Mouse (Mus musculus) forebrain, embryonic 15.5 days (tissue): ENCODE results near the gene Trim44. TPM values are rescaled to one million over a fixed set of nuclear protein-coding genes. Genes with fewer than 3 reads are reported as not detected.

Experiments used
- ATAC-seq: fragments of 200-750 bp; cut with Nextera tagmentation; replicated peaks from 2 replicates; pipeline ENCODE4 v1.8.0; 2017; ENCODE audit warnings: mild to moderate bottlenecking, moderate TSS enrichment, moderate library complexity
- H3K27ac ChIP-seq: fragments of 300-500 bp; sonication (generic); replicated peaks from 2 replicates; pipeline ENCODE4 v1.5.1; 2015; ENCODE audit warnings: mild to moderate bottlenecking, inconsistent platforms
- H3K27me3 ChIP-seq: fragments of 300-500 bp; sonication (generic); 2 replicates; pipeline ENCODE4 v1.6.1; 2015; ENCODE audit warnings: inconsistent platforms
- H3K36me3 ChIP-seq: fragments of 300-500 bp; sonication (generic); 2 replicates; pipeline ENCODE4 v1.6.1; 2015; ENCODE audit warnings: mild to moderate bottlenecking, inconsistent platforms
- H3K4me1 ChIP-seq: fragments of 300-500 bp; sonication (generic); 2 replicates; pipeline ENCODE4 v1.6.1; 2015; ENCODE audit warnings: inconsistent platforms
- H3K4me2 ChIP-seq: fragments of 300-500 bp; sonication (generic); replicated peaks from 2 replicates; pipeline ENCODE4 v1.6.1; 2015; ENCODE audit warnings: mild to moderate bottlenecking, inconsistent platforms
- H3K4me3 ChIP-seq: fragments of 300-500 bp; sonication (generic); 2 replicates; pipeline ENCODE4 v1.5.1; 2015; ENCODE audit warnings: mild to moderate bottlenecking, inconsistent platforms
- H3K9ac ChIP-seq: fragments of 300-500 bp; sonication (generic); replicated peaks from 2 replicates; pipeline ENCODE4 v1.6.1; 2015; ENCODE audit warnings: mild to moderate bottlenecking, inconsistent platforms
- H3K9me3 ChIP-seq: fragments of 300-500 bp; sonication (generic); 2 replicates; pipeline ENCODE4 v1.6.1; 2016; ENCODE audit warnings: inconsistent platforms
- WGBS: fragments of 180-500 bp; shearing (Covaris S2); methylation state at CpG from one replicate; pipeline ENCODE4 v1.1.7; 2015; ENCODE audit warnings: mixed read lengths; 5-methylcytosine and 5-hydroxymethylcytosine counted together
- polyA plus RNA-seq: library from polyadenylated mRNA; unstranded; fragments of >200 nt; fragmentation: Nextera tagmentation; extraction: Ambion mirVana; gene quantifications from 2 replicates; pipeline ENCODE4 v1.2.1, GENCODE M21; 2015

The Trim44 gene
- polyA plus RNA-seq, 1 experiment from 2014 or later: 57.1 TPM

DNA sequence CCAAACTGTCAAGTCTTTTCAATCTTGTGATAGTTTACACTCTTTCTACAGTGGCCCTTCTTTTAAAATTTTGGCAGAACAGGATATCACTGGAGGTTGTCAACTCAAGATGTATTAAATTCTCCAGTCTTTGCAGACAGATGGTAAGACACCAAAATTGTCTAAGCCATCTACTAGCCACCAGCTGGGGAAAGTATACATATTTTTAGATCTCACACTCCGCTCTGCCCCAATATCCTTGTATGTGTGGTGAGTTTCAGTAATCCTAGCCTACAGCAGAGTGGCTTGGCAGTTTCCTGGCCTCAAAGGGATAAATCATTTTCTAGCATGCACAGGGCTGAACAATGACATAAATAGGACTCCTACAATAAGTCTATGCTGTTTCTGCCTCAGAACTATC, 105.1 kb downstream of the Trim44 start:
- WGBS: 86% methylated on average over 1 of the region's 1 CpGs
- H3K27me3 ChIP-seq: no peaks in the 10 kb centered on the region
- 0 out of 2 replicates have a peak, but pooled peaks cover 3% of the 10 kb centered on the region for H3K4me1 ChIP-seq
- no peak overlapping the region for H3K4me2 ChIP-seq
- ATAC-seq: no peak
- no peaks in the 10 kb centered on the region for H3K36me3 ChIP-seq
- H3K27ac ChIP-seq: no peak overlapping the region
- H3K4me3 ChIP-seq: no peak overlapping the region
- H3K9me3 ChIP-seq: no peaks in the 10 kb centered on the region
- H3K9ac ChIP-seq: no peak overlapping the region

DNA sequence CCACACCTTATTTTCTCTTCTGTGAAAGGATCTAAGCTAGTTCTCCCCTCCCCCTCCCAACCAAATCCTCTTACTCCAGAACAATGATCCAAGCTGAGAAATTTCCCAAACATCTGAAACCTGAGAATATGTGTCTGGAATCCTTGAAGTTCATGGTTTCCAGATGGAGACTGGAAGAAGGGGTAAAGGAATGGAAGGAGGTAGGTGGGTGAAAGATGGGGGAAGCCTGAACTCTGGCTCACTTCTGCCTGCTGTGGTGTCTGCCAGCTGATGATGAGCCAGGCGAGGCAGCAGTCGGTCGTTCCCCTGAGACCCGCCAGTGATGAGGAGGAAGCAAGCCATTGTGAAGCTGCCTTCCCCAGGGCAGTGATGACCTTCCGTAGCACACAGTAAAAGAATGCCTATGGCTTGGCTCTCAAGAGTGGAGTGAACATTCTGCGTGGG, 112.8 kb downstream of the Trim44 start:
- Histone ChIP-seq H3K27ac (no peak overlapping the region), H3K4me1 (no peaks in the 10 kb centered on the region), H3K9ac (no peak overlapping the region), H3K4me2 (no peak overlapping the region), H3K27me3 (no peaks in the 10 kb centered on the region), H3K36me3 (no peaks in the 10 kb centered on the region), H3K9me3 (no peaks in the 10 kb centered on the region), H3K4me3 (no peak overlapping the region)
- ATAC-seq: no peak
- WGBS: 47% methylated on average over 6 of the region's 6 CpGs

DNA sequence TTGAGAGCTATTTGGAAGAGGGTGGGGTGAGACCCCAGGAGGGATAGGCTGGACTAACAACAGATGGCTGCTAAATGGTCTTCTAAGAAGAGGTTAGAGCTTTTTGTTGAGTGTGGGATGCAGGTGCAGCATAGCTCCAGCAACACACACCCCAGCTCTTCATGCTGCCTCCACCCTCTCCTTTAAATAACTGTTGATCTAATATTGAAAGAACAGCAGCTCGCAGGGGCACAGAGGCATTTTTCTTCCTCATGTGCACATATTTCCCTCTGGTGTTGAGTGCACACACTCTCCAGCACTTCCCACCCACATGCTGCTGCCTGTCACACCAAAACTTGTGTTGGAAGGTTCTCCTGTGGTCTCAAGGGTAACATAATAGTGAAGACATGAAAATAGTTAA, 114.4 kb downstream of the Trim44 start:
- no peak overlapping the region for H3K4me3 ChIP-seq
- no peak overlapping the region for H3K27ac ChIP-seq
- H3K4me1 ChIP-seq: no peaks in the 10 kb centered on the region; the same call in 1 of the 2 replicates
- H3K27me3 ChIP-seq: no peaks in the 10 kb centered on the region
- no peaks in the 10 kb centered on the region for H3K9me3 ChIP-seq
- no peak overlapping the region for H3K9ac ChIP-seq
- WGBS: 77% methylated on average over 1 of the region's 1 CpGs
- H3K36me3 ChIP-seq: no peaks in the 10 kb centered on the region
- no peak overlapping the region for H3K4me2 ChIP-seq
- ATAC-seq: no peak

DNA sequence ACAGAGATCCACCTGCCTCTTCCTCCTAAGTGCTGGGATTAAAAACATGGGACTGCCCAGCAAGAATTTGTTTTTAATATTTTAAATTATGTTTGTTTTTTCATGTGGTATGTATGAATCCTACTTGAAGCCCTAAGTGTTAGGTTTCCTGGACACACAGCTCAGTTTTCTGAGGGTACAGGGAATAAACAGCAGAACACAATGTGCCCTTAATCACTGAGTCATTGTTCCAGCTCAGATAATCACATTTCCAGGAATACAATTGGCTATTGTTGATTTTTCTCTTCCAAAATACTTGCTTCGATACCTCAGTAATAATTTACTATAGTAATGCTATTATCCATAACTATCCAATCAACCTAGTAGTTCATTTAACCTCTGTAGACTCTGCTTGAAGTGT, 115.6 kb downstream of the Trim44 start:
- Histone ChIP-seq H3K9ac (no peak overlapping the region), H3K4me3 (no peak overlapping the region), H3K4me2 (no peak overlapping the region), H3K27ac (no peak overlapping the region), H3K9me3 (no peaks in the 10 kb centered on the region), H3K27me3 (no peaks in the 10 kb centered on the region), H3K4me1 (no peaks in the 10 kb centered on the region; the same call in 1 of the 2 replicates), H3K36me3 (no peaks in the 10 kb centered on the region)
- no peak for ATAC-seq
- WGBS: 62% methylated on average over 1 of the region's 1 CpGs

DNA sequence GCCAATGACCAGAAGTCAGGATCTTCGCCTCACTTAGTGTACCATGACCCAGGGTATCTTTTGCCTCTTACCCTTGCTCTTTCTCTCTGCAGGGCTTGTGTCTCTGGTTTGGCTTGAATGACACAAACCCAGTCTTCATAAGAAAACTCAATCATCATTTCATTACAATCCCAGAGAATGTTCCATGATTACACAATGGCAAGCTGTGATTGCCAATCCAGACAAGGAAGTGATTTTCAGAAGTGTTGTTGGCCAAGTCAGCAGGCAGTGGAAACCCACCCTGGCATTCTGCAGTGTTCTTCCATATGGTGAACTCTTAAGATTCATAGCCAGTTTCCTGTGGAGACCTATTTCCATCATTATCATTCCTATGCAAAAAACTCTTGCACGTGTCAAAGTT, 116.1 kb downstream of the Trim44 start:
- H3K9ac ChIP-seq: no peak overlapping the region
- H3K36me3 ChIP-seq: no peaks in the 10 kb centered on the region
- ATAC-seq: no peak
- no peaks in the 10 kb centered on the region for H3K27me3 ChIP-seq
- H3K4me2 ChIP-seq: no peak overlapping the region
- H3K4me1 ChIP-seq: no peaks in the 10 kb centered on the region; the same call in 1 of the 2 replicates
- no peak overlapping the region for H3K4me3 ChIP-seq
- no peaks in the 10 kb centered on the region for H3K9me3 ChIP-seq
- 89% methylated on average over 2 of the region's 2 CpGs for WGBS
- H3K27ac ChIP-seq: no peak overlapping the region

DNA sequence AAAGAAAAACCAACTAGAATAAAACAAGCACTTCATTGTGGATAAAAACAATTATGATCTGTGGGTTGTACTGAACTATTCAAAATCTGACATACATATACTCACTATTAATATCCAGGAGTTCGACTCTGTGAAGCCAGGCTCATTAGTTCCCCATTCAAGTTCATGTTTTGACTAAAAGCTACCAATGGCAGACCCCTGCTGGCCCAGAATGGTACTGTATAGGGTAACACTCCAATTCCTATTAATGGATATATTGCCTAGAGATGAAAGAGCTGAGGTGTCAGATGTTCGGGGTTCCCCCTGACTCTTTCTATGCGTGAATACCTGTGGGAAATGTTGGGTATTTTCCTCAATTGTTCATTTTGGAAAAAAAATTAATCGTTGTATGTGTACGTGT, 117.6 kb downstream of the Trim44 start:
- ATAC-seq: peak; percentile 65
- Histone ChIP-seq H3K36me3 (no peaks in the 10 kb centered on the region), H3K9ac (no peak overlapping the region), H3K27me3 (no peaks in the 10 kb centered on the region), H3K4me3 (no peak overlapping the region), H3K4me2 (no peak overlapping the region), H3K4me1 (no peaks in the 10 kb centered on the region; the same call in 1 of the 2 replicates), H3K9me3 (no peaks in the 10 kb centered on the region), H3K27ac (no peak overlapping the region)
- WGBS: 52% methylated on average over 5 of the region's 5 CpGs

DNA sequence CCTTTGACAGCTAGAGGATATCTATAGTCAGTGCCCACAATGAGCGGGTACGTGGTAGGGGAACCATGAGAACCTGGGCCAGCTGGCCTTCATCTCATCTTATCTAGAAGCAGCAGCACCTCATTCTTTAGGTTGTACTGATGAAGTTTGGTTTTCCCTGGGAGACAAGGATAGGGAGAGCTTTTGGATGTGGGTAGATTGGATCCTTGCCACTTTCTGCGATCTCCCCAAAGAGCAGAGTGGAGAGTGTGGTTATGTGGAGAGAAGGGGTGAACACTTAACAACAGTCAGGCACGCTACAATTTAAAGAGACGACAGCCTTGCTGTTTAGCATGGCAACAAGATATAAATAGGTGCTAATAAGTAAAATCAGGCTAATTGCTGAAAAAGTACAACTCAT, 119.0 kb downstream of the Trim44 start:
- H3K4me2 ChIP-seq: no peak overlapping the region
- no peaks in the 10 kb centered on the region for H3K9me3 ChIP-seq
- H3K4me1 ChIP-seq: no peaks in the 10 kb centered on the region; the same call in 1 of the 2 replicates
- ATAC-seq: no peak
- no peaks in the 10 kb centered on the region for H3K36me3 ChIP-seq
- 81% methylated on average over 5 of the region's 5 CpGs for WGBS
- H3K27ac ChIP-seq: no peak overlapping the region
- no peak overlapping the region for H3K4me3 ChIP-seq
- no peaks in the 10 kb centered on the region for H3K27me3 ChIP-seq
- no peak overlapping the region for H3K9ac ChIP-seq

DNA sequence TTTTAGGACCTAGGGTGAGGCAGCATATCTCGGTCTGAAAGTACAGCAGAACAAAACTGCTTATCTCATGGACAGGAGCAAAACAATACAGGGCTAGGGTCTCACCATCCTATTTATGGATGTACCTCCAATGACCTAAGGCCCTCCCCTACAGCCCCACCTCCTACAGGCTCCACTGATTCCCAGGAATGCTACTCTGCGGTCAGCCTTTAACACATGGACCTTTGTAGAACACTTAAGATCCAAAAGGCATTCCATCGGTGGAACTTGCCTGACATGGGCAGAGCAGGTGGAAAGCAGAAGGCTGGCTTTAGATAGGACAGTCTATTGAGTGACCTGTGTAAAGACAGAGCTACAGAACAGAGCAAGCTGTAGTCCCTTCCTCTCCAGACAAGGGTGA, 120.3 kb downstream of the Trim44 start:
- Histone ChIP-seq H3K27ac (no peak overlapping the region), H3K27me3 (no peaks in the 10 kb centered on the region), H3K4me3 (no peak overlapping the region), H3K4me1 (no peaks in the 10 kb centered on the region; the same call in 1 of the 2 replicates), H3K9ac (no peak overlapping the region), H3K36me3 (no peaks in the 10 kb centered on the region), H3K4me2 (no peak overlapping the region), H3K9me3 (no peaks in the 10 kb centered on the region)
- WGBS: 75% methylated on average over 3 of the region's 3 CpGs
- no peak for ATAC-seq

DNA sequence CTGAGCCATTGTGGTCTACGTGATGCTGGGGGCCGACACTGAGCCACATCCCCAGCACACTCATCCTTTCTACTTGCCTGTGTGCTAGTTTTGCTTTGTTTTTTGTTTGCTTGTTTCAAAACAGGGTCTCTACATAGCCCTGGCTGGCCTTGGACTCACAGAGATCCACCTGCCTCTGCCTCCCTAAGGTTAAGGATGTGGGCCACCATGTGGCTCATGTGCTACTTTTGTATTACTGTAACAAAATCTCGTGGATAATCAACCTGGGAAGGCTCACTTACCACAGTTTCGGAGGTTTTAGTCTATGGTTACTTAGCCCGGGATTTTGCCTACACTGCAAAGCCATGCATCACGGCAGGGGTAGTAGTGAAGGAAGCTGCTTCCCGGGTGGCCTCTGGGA, 125.5 kb downstream of the Trim44 start:
- H3K4me2 ChIP-seq: no peak overlapping the region
- peaks cover 3% of the 10 kb centered on the region; the same call in 1 of the 2 replicates for H3K4me1 ChIP-seq
- no peak for ATAC-seq
- H3K4me3 ChIP-seq: no peak overlapping the region
- H3K9ac ChIP-seq: no peak overlapping the region
- 86% methylated on average over 7 of the region's 7 CpGs for WGBS
- H3K27ac ChIP-seq: no peak overlapping the region
- no peaks in the 10 kb centered on the region for H3K36me3 ChIP-seq
- H3K9me3 ChIP-seq: no peaks in the 10 kb centered on the region
- H3K27me3 ChIP-seq: no peaks in the 10 kb centered on the region

DNA sequence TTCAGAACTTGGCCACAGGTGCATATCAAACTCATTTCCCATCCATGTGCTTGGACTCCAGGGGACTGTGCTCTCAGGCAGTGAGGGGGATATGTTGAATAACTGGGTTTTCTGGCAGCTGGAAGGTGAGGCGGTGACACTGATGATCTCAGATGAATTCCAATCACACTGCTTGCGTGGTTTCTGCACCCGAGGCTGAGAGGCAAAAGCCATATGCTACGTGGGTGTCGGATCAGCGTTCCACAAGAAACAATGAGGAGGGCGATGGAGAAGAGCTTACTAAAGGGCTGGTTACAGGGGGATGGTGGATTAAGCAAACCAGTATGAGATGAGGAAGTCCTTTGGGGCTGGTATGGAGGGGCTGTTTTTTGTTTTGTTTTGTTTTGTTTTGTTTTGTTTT, 127.8 kb downstream of the Trim44 start:
- no peak for ATAC-seq
- 63% methylated on average over 7 of the region's 7 CpGs for WGBS
- H3K4me3 ChIP-seq: no peak overlapping the region

DNA sequence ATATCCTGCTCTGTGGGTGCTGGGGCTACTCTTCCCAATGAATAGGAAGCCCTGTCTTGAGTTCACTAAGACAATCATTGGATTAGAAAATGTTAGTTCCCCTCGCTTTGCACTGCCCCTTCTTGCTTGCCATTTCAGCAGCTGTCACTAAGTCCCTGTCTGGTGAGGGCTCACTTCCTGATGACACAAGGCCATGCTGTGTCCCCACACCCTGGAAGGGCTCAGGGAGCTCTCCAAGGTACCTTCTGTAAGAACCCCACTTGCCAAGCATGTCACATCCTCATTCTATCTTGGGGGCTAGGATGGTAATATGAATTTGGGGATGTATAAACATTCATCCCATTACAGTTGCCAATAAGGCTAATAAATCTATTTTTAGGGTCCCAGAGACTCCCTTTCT, 129.7 kb downstream of the Trim44 start:
- H3K4me3 ChIP-seq: no peak overlapping the region
- H3K27ac ChIP-seq: no peak overlapping the region
- ATAC-seq: no peak
- peaks cover 4% of the 10 kb centered on the region; the same call in 1 of the 2 replicates for H3K4me1 ChIP-seq
- WGBS: 39% methylated on average over 1 of the region's 1 CpGs
- no peaks in the 10 kb centered on the region for H3K36me3 ChIP-seq
- H3K9ac ChIP-seq: no peak overlapping the region
- H3K4me2 ChIP-seq: no peak overlapping the region
- no peaks in the 10 kb centered on the region for H3K27me3 ChIP-seq
- no peaks in the 10 kb centered on the region for H3K9me3 ChIP-seq

More for the DNA sequence above, 127.8 kb downstream of the Trim44 start:
- Histone ChIP-seq H3K36me3 (no peaks in the 10 kb centered on the region), H3K4me1 (peaks cover 4% of the 10 kb centered on the region; the same call in 1 of the 2 replicates), H3K9ac (no peak overlapping the region), H3K4me2 (no peak overlapping the region), H3K27me3 (no peaks in the 10 kb centered on the region), H3K9me3 (no peaks in the 10 kb centered on the region), H3K27ac (no peak overlapping the region)

DNA sequence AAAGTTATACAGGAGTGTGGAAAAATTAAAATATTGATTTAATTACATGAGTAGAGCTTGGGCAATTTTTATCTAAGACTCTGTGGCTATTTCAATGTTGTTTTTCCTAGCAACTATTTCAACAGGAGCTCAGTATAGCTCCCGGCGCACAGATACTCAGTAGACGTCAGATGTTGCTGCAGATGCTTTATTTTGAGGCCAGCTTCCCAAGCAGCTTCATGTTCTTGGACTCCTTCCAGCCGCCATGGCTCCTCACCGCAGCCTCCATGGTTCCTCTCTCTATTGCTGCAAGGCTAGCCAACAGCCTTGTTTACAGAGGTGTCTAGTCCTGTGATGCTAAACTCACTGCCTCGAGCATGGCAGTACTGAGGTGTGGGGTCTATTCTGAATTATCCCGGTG, 134.3 kb downstream of the Trim44 start:
- peaks cover 4% of the 10 kb centered on the region; the same call in 1 of the 2 replicates for H3K4me1 ChIP-seq
- no peaks in the 10 kb centered on the region for H3K9me3 ChIP-seq
- no peak for ATAC-seq
- no peaks in the 10 kb centered on the region for H3K27me3 ChIP-seq
- H3K36me3 ChIP-seq: no peaks in the 10 kb centered on the region
- no peak overlapping the region for H3K4me3 ChIP-seq
- H3K9ac ChIP-seq: no peak overlapping the region
- no peak overlapping the region for H3K4me2 ChIP-seq
- 83% methylated on average over 7 of the region's 7 CpGs for WGBS
- H3K27ac ChIP-seq: no peak overlapping the region

DNA sequence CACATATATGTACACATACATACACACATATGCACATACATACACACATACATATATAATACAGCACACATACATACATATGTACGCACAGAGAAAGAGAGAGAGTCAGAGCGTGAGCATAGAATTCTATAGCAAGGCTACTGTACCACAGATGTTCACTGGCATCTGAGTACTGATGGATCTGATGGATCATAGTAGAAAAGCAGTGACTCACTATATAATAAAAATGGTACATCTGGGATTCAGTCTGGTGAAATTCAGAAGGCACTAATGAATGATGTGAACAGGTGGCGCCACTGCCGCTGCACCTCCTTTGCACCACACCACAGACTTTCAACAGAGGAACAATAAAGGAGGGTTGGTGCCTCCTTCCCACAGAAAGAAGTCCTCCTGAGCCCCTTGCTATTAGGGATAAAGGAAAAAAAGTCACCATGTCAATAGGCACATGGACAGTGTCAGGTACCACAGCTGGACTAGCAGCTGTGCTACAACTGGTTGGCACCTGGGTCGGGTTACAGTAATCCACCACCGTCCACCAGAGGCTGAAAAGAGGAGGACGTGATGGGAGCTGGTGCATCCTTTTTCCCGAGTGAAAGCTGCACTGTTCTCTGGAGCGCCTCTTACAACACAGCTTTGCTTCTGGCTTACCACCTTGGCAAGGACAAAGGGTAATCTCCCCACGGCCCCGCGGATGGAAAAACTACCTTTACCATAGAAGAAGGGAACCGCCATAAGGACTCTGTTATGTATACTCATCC, 139.9 kb downstream of the Trim44 start:
- no peak overlapping the region for H3K9ac ChIP-seq
- no peak overlapping the region for H3K4me2 ChIP-seq
- H3K27me3 ChIP-seq: no peaks in the 10 kb centered on the region
- no peak for ATAC-seq
- no peak overlapping the region for H3K27ac ChIP-seq
- H3K4me3 ChIP-seq: no peak overlapping the region
- H3K4me1 ChIP-seq: no peaks in the 10 kb centered on the region
- H3K9me3 ChIP-seq: no peaks in the 10 kb centered on the region
- H3K36me3 ChIP-seq: no peaks in the 10 kb centered on the region
- WGBS: 65% methylated on average over 13 of the region's 13 CpGs
